8 mouse cellular contexts compared by ENCODE assay signal in genomic region chr4:45407703-45408334, GRCm38 (mm10). TPM values are rescaled to one million over a fixed set of nuclear protein-coding genes. Genes with fewer than 3 reads are reported as not detected.
A peak's percentile ranks its signal among the peaks of the same experiment; 100 is the strongest.
DNase-seq lines count a peak whose midpoint lies in the region; ATAC-seq and TF ChIP-seq lines count a peak whose summit lies in the region.

No protein-coding gene starts in this region.

- no peak for TF ChIP-seq CTCF in heart, adult 2 months (IDR thresholded peaks at IDR 0.05)
- TF ChIP-seq CTCF in MEL (IDR thresholded peaks at IDR 0.05 in 2 of 3, conservative IDR thresholded peaks at IDR 0.05 in 1 of 3; ENCODE audit: control insufficient read depth in 1 of 3, insufficient read depth in 1 of 3, low read depth in 2 of 3, low read length in 3 of 3, poor library complexity in 1 of 3, severe bottlenecking in 1 of 3): no peak
- no peak for TF ChIP-seq CTCF in kidney, adult 2 months (conservative IDR thresholded peaks at IDR 0.05; ENCODE audit: insufficient read depth, insufficient read length, low read depth, low read length)

- peaks cover 3% of the 10 kb centered on the region for H3K4me1 ChIP-seq in heart, adult 2 months (ENCODE audit: control insufficient read depth, insufficient read depth, low read length)
- H3K4me1 ChIP-seq in MEL (ENCODE audit: control insufficient read depth in 1 of 2, insufficient read depth in 2 of 2, low read length in 2 of 2): peaks cover 10 to 29% of the 10 kb centered on the region in 2 experiments
- H3K4me1 ChIP-seq in embryonic facial prominence, embryonic 15.5 days: peaks cover 38% of the 10 kb centered on the region
- peaks cover 20% of the 10 kb centered on the region for H3K4me1 ChIP-seq in kidney, adult 2 months (ENCODE audit: control insufficient read depth, insufficient read depth, low read length)

- H3K9ac ChIP-seq in heart, adult 2 months (ENCODE audit: low read depth, low read length): peak overlapping the region; percentile 98
- H3K9ac ChIP-seq in MEL (ENCODE audit: control insufficient read depth, low read depth, low read length, poor library complexity, severe bottlenecking): peak overlapping the region; percentile 86
- H3K9ac ChIP-seq in embryonic facial prominence, embryonic 15.5 days: peak overlapping the region; percentile 93

- H3K27ac ChIP-seq in heart, adult 2 months: peak overlapping the region; percentile 93
- peak overlapping the region; percentile 79 for H3K27ac ChIP-seq in MEL (ENCODE audit: control insufficient read depth, low read depth, low read length)
- H3K27ac ChIP-seq in embryonic facial prominence, embryonic 15.5 days (replicated peaks): peak overlapping the region; percentile 97
- peak overlapping the region; percentile 93 for H3K27ac ChIP-seq in kidney, adult 2 months (ENCODE audit: insufficient read depth, low read depth, low read length)

- H3K4me3 ChIP-seq in heart, adult 2 months: peak overlapping the region; percentile 98
- peak overlapping the region; percentile 74 to 79 for H3K4me3 ChIP-seq in MEL (ENCODE audit: control insufficient read depth in 1 of 2, insufficient read depth in 1 of 2, low read depth in 2 of 2, low read length in 2 of 2)
- H3K4me3 ChIP-seq in embryonic facial prominence, embryonic 15.5 days (replicated peaks): peak overlapping the region; percentile 96
- H3K4me3 ChIP-seq in kidney, adult 2 months (ENCODE audit: insufficient read depth, low read depth, low read length): peak overlapping the region; percentile 89

- peak overlapping the region; percentile 84 for H3K4me2 ChIP-seq in embryonic facial prominence, embryonic 15.5 days (replicated peaks)

- H3K79me2 ChIP-seq in heart, adult 2 months (replicated peaks; ENCODE audit: control insufficient read depth, insufficient read depth, low read length): no peaks in the 10 kb centered on the region; the same call in 1 of the 2 replicates
- peaks cover 21% of the 10 kb centered on the region for H3K79me2 ChIP-seq in MEL (ENCODE audit: control insufficient read depth, insufficient read depth, low read length, poor library complexity)

- WGBS in heart, adult 2 months: under 1% methylated on average over 19 of the region's 19 CpGs
- WGBS in embryonic facial prominence, embryonic 15.5 days: under 1% methylated on average over 19 of the region's 19 CpGs
- WGBS in kidney, adult 2 months: under 1% methylated on average over 19 of the region's 19 CpGs

- intact Hi-C loops in heart, adult 2 months (cut with DNase I): loop anchor here (1.0 to 2.0 kb wide), 2 partner anchors 66 to 121 kb away; partner anchors contain the start of genes Dcaf10 and Exosc3
- intact Hi-C loops in heart, postnatal 14 days (cut with DNase I): loop anchor here (5.0 to 10.0 kb wide), 2 partner anchors 66 to 393 kb away; partner anchors contain the start of genes Dcaf10, Exosc3, Polr1e and Zbtb5

- H3K9me3 ChIP-seq in MEL (replicated peaks; ENCODE audit: insufficient read depth, low read length): no peaks in the 10 kb centered on the region
- H3K9me3 ChIP-seq in embryonic facial prominence, embryonic 15.5 days (replicated peaks): no peaks in the 10 kb centered on the region

- TF ChIP-seq POLR2A in heart, adult 2 months (IDR thresholded peaks at IDR 0.05; ENCODE audit: insufficient read depth, low read depth, low read length): no peak
- no peak; a peak in 1 of 4 replicates for TF ChIP-seq POLR2A in MEL (IDR thresholded peaks at IDR 0.05; ENCODE audit: control insufficient read depth in 1 of 2, insufficient read depth in 1 of 2, low read depth in 1 of 2, low read length in 2 of 2, poor library complexity in 1 of 2)
- TF ChIP-seq POLR2A in kidney, adult 2 months (IDR thresholded peaks at IDR 0.05; ENCODE audit: low read depth, low read length): no peak

- H3K27me3 ChIP-seq in heart, adult 2 months (ENCODE audit: control insufficient read depth, insufficient read depth, low read length): no peaks in the 10 kb centered on the region
- no peaks in the 10 kb centered on the region for H3K27me3 ChIP-seq in MEL (ENCODE audit: control insufficient read depth in 1 of 2, insufficient read depth in 2 of 2, low read length in 2 of 2)
- H3K27me3 ChIP-seq in embryonic facial prominence, embryonic 15.5 days: no peaks in the 10 kb centered on the region
- no peaks in the 10 kb centered on the region for H3K27me3 ChIP-seq in kidney, adult 2 months (replicated peaks; ENCODE audit: control insufficient read depth, insufficient read depth, low read length)

- ATAC-seq in embryonic facial prominence, embryonic 15.5 days (ENCODE audit: insufficient number of reproducible peaks, low FRiP score, low TSS enrichment, low read depth): no peak

- no peak for DNase-seq in heart, adult 2 months
- DNase-seq in heart, postnatal 14 days: no peak
- DNase-seq in MEL (ENCODE audit: low read depth, low spot score): no peak
- peak; percentile 91 for DNase-seq in kidney, adult 2 months
- DNase-seq in mesoderm, embryonic 11.5 days (ENCODE audit: low read depth, low spot score): peak; percentile 41
- no peak for DNase-seq in layer of hippocampus, postnatal 36 days
- no peak for DNase-seq in thymus, adult 18-20 months

- TF ChIP-seq EP300 in heart, adult 2 months (IDR thresholded peaks at IDR 0.05; ENCODE audit: insufficient read depth, low read depth, low read length): no peak
- no peak for TF ChIP-seq EP300 in MEL (IDR thresholded peaks at IDR 0.05; ENCODE audit: low read depth in 1 of 2, low read length in 2 of 2)

- H3K36me3 ChIP-seq in heart, adult 2 months (ENCODE audit: control insufficient read depth, insufficient read depth, low read length): peaks cover 3% of the 10 kb centered on the region; the same call in 1 of the 2 replicates
- H3K36me3 ChIP-seq in MEL (ENCODE audit: control insufficient read depth in 1 of 2, insufficient read depth in 2 of 2, low read length in 2 of 2): peaks cover 3 to 31% of the 10 kb centered on the region in 2 experiments; a peak in 3 of 4 replicates
- H3K36me3 ChIP-seq in embryonic facial prominence, embryonic 15.5 days: peaks cover 18% of the 10 kb centered on the region
- peaks cover 4% of the 10 kb centered on the region; the same call in 1 of the 2 replicates for H3K36me3 ChIP-seq in kidney, adult 2 months (ENCODE audit: control insufficient read depth, insufficient read depth, low read length)

- TF ChIP-seq RAD21 in MEL (IDR thresholded peaks at IDR 0.05; ENCODE audit: low read depth, low read length): no peak

TF ChIP-seq in MEL, 35 proteins besides CTCF, POLR2A, EP300 and RAD21:
- no peak for TF ChIP-seq TAL1 (IDR thresholded peaks at IDR 0.05; ENCODE audit: low read length)
- TF ChIP-seq ZMIZ1 (IDR thresholded peaks at IDR 0.05; ENCODE audit: low read depth, low read length): no peak
- TF ChIP-seq KAT2A (conservative IDR thresholded peaks at IDR 0.05; ENCODE audit: low read depth, low read length): no peak
- TF ChIP-seq ETS1 (IDR thresholded peaks at IDR 0.05; ENCODE audit: low read depth, low read length): peak; percentile 88
- TF ChIP-seq UBTF (IDR thresholded peaks at IDR 0.05; ENCODE audit: borderline replicate concordance, insufficient read depth, low read depth, low read length): no peak
- TF ChIP-seq GATA1 (IDR thresholded peaks at IDR 0.05; ENCODE audit: low read depth, low read length): peak; percentile 26; the same call in 1 of the 2 replicates
- no peak for TF ChIP-seq TBP (IDR thresholded peaks at IDR 0.05; ENCODE audit: low read depth, low read length)
- TF ChIP-seq POLR2AphosphoS2 (IDR thresholded peaks at IDR 0.05; ENCODE audit: low read length): no peak
- no peak for TF ChIP-seq JUND (IDR thresholded peaks at IDR 0.05; ENCODE audit: low read depth, low read length)
- TF ChIP-seq ELF1 (IDR thresholded peaks at IDR 0.05; ENCODE audit: low read depth, low read length): no peak
- no peak; the same call in 1 of the 2 replicates for TF ChIP-seq SIN3A (IDR thresholded peaks at IDR 0.05; ENCODE audit: low read length)
- peak; percentile 49; the same call in 1 of the 2 replicates for TF ChIP-seq CHD1 (IDR thresholded peaks at IDR 0.05; ENCODE audit: low read depth, low read length)
- TF ChIP-seq TCF12 (IDR thresholded peaks at IDR 0.05; ENCODE audit: low read depth, low read length): 0 out of 2 replicates have a peak, but pooled peaks have one; percentile 7
- TF ChIP-seq USF2 (IDR thresholded peaks at IDR 0.05; ENCODE audit: borderline replicate concordance in 1 of 2, insufficient read depth in 1 of 2, low read depth in 1 of 2, low read length in 2 of 2): no peak
- no peak for TF ChIP-seq MAZ (IDR thresholded peaks at IDR 0.05; ENCODE audit: low read depth, low read length)
- TF ChIP-seq MAFK (IDR thresholded peaks at IDR 0.05; ENCODE audit: borderline replicate concordance, low read depth, low read length): 0 out of 2 replicates have a peak, but pooled peaks have one; percentile 36
- no peak for TF ChIP-seq NELFE (IDR thresholded peaks at IDR 0.05; ENCODE audit: low read depth, low read length)
- no peak for TF ChIP-seq RCOR1 (IDR thresholded peaks at IDR 0.05; ENCODE audit: low read depth, low read length)
- peak; percentile 31; the same call in 1 of the 2 replicates for TF ChIP-seq ZNF384 (IDR thresholded peaks at IDR 0.05; ENCODE audit: low read depth, low read length)
- TF ChIP-seq E2F4 (IDR thresholded peaks at IDR 0.05; ENCODE audit: borderline replicate concordance, low read depth, low read length): no peak
- no peak for TF ChIP-seq POLR2AphosphoS5 (IDR thresholded peaks at IDR 0.05; ENCODE audit: borderline replicate concordance, low read depth, low read length)
- no peak for TF ChIP-seq MEF2A (IDR thresholded peaks at IDR 0.05; ENCODE audit: extremely low read depth, insufficient replicate concordance, low read depth, low read length, poor library complexity, severe bottlenecking)
- TF ChIP-seq NRF1 (IDR thresholded peaks at IDR 0.05; ENCODE audit: insufficient read depth, low read depth, low read length, poor library complexity, severe bottlenecking): no peak

RNA-seq across cellular contexts. Expression of gene Slc25a51, which starts 0.7 kb away (rescaled TPM):
- total RNA-seq in heart, adult 2 months (2021): 100 to 1,000 TPM; 103 to 123 TPM
- 68.9 and 81.6 TPM in 2 replicates for polyA plus RNA-seq in heart, adult 2 months (2012; rRNA removed)
- total RNA-seq in heart, postnatal 14 days (2021): 100 to 1,000 TPM; 130 to 147 TPM
- 43.8 and 47.6 TPM in 2 replicates for total RNA-seq in MEL (2012; rRNA removed)
- 100 to 1,000 TPM in 1 of 2 experiments, 10 to 100 TPM in 1; 47.5 to 395 TPM for polyA plus RNA-seq in MEL (2012; ENCODE audit: insufficient read depth in 1 of 2, insufficient read length in 2 of 2, low read depth in 1 of 2, low replicate concordance in 2 of 2, missing spikeins in 1 of 2)
- polyA plus RNA-seq in embryonic facial prominence, embryonic 15.5 days (2015; fragmentation: Nextera tagmentation; extraction: Ambion mirVana): 58.9 and 64.8 TPM in 2 replicates
- polyA plus RNA-seq in kidney, adult 2 months (2012; rRNA removed): 145 and 157 TPM in 2 replicates
- 100 to 1,000 TPM; 141 to 149 TPM for total RNA-seq in layer of hippocampus, postnatal 36 days (2021)

Comparison
In these comparisons a context has a peak if more than half of its experiments do, and no peak if none do; other contexts are left out.
1. DNase-seq: peak in kidney, adult 2 months (single experiment) and mesoderm, embryonic 11.5 days (single experiment); none in heart, adult 2 months (0 of 2), heart, postnatal 14 days (0 of 2), MEL (single experiment), layer of hippocampus, postnatal 36 days (0 of 2) and thymus, adult 18-20 months (0 of 2).
2. Peak in every context shown above with its lines, with median percentiles within 50 percentile points of each other: H3K27ac ChIP-seq, H3K4me3 ChIP-seq and H3K9ac ChIP-seq.